Mouse (Mus musculus) granulocyte monocyte progenitor cell, adult 5-6 weeks (primary cell): ENCODE measurements at regions not wholly inside any gene's neighbourhood (a gene's known extent, or its start where the extent isn't known, plus 50 kb on each side); places are given as distances from the start of the nearest gene placed in this dataset.

Source experiments
- ATAC-seq: replicated peaks from 2 replicates; pipeline ENCODE4 v1.8.0; 2016; ENCODE audit warnings: mild to moderate bottlenecking, moderate TSS enrichment, inconsistent platforms; ENCODE audit not compliant: poor library complexity, severe bottlenecking

- ATAC-seq, result no peak
Measured at GRCm38 (mm10) chr3:104343096-104343495, 122.9 kb upstream of the Magi3 start.

- no peak for ATAC-seq
Measured at GRCm38 (mm10) chr3:104342220-104342619, 122.0 kb upstream of the Magi3 start.

GRCm38 (mm10) chr3:104340331-104340730 is 120.2 kb upstream of the Magi3 start:
- ATAC-seq, result peak; percentile 86

GRCm38 (mm10) chr3:104336867-104337266 is 116.7 kb upstream of the Magi3 start:
- ATAC-seq, result no peak

- ATAC-seq, result no peak
Measured at GRCm38 (mm10) chr3:104336308-104336707, 116.1 kb upstream of the Magi3 start.

- no peak for ATAC-seq
Measured at GRCm38 (mm10) chr3:104334760-104335159, 114.6 kb upstream of the Magi3 start.

GRCm38 (mm10) chr3:104333345-104333744 is 113.2 kb upstream of the Magi3 start:
- 0 out of 2 replicates have a peak, but pooled peaks have one; percentile 17 for ATAC-seq

GRCm38 (mm10) chr3:104330646-104331045 is 110.5 kb upstream of the Magi3 start:
- ATAC-seq, result no peak

GRCm38 (mm10) chr3:104327829-104328228 is 107.7 kb upstream of the Magi3 start:
- ATAC-seq, result no peak

- ATAC-seq, result no peak
Measured at GRCm38 (mm10) chr3:104327034-104327729, 107.0 kb upstream of the Magi3 start.

- ATAC-seq, result no peak
Measured at GRCm38 (mm10) chr3:104322591-104322990, 102.4 kb upstream of the Magi3 start.

GRCm38 (mm10) chr3:104320404-104320803 is 100.2 kb upstream of the Magi3 start:
- no peak for ATAC-seq

- ATAC-seq, result no peak
Measured at GRCm38 (mm10) chr3:104319377-104319776, 99.2 kb upstream of the Magi3 start.

GRCm38 (mm10) chr3:104318911-104319310 is 98.7 kb upstream of the Magi3 start:
- no peak for ATAC-seq

- ATAC-seq, result no peak
Measured at GRCm38 (mm10) chr3:104317528-104317927, 97.4 kb upstream of the Magi3 start.

- no peak for ATAC-seq
Measured at GRCm38 (mm10) chr3:104313063-104313462, 92.9 kb upstream of the Magi3 start.

GRCm38 (mm10) chr3:104306961-104307360 is 86.8 kb upstream of the Magi3 start:
- no peak for ATAC-seq

GRCm38 (mm10) chr3:104305904-104306563 is 85.9 kb upstream of the Magi3 start:
- ATAC-seq, result no peak

- no peak for ATAC-seq
Measured at GRCm38 (mm10) chr3:104303577-104303976, 83.4 kb upstream of the Magi3 start.

- no peak for ATAC-seq
Measured at GRCm38 (mm10) chr3:104300201-104300600, 80.0 kb upstream of the Magi3 start.

GRCm38 (mm10) chr3:104298878-104299277 is 78.7 kb upstream of the Magi3 start:
- no peak for ATAC-seq

- no peak for ATAC-seq
Measured at GRCm38 (mm10) chr3:104298409-104298808, 78.2 kb upstream of the Magi3 start.
